Mouse (Mus musculus) liver, embryonic 14.5 days (tissue): ENCODE data around the gene Smco1. TPM values are rescaled to one million over a fixed set of nuclear protein-coding genes. Genes with fewer than 3 reads are reported as not detected.
"Not testable (repeated sequence)": the region's sequence is repeated elsewhere in the genome, so short reads cannot be mapped to it uniquely, and the experiment has no call there.

Experiments used
- ATAC-seq: fragments of 200-750 bp; cut with Nextera tagmentation; 2 replicates; pipeline ENCODE4 v1.8.0; 2017; ENCODE audit warnings: moderate number of reproducible peaks, mild to moderate bottlenecking, moderate library complexity; ENCODE audit not compliant: insufficient read depth
- DNase-seq, 3 experiments: peaks; one replicate each; pipeline ENCODE4 v3.0.0-alpha.2; 2012 to 2013; ENCODE audit warnings: low read depth in 3 of 3, low spot score in 3 of 3
- H3K27ac ChIP-seq: fragments of 300-500 bp; sonication (generic); 2 replicates; pipeline ENCODE4 v1.5.1; 2014; ENCODE audit warnings: moderate library complexity, mild to moderate bottlenecking, control low read depth, inconsistent platforms
- H3K27me3 ChIP-seq: fragments of 300-500 bp; sonication (generic); 2 replicates; pipeline ENCODE4 v1.6.1; 2014; ENCODE audit warnings: mild to moderate bottlenecking, low read length, moderate library complexity; ENCODE audit not compliant: control insufficient read depth, insufficient read depth
- H3K36me3 ChIP-seq: fragments of 300-500 bp; sonication (generic); replicated peaks from 2 replicates; pipeline ENCODE4 v1.6.1; 2014; ENCODE audit warnings: low read depth; ENCODE audit not compliant: control insufficient read depth, insufficient read depth
- H3K4me1 ChIP-seq, 2 experiments: fragments of 200-500 bp in 1 of 2; fragments of 300-500 bp in 1 of 2; sonication (generic) in 1 of 2; replicated peaks; 2 replicates each; pipeline ENCODE4 v1.6.1; 2012 to 2014; ENCODE audit warnings: antibody characterized with exemption in 1 of 2, inconsistent platforms in 1 of 2, low read length in 1 of 2; ENCODE audit not compliant: control insufficient read depth in 2 of 2, insufficient read depth in 2 of 2
- H3K4me2 ChIP-seq: fragments of 300-500 bp; sonication (generic); 2 replicates; pipeline ENCODE4 v1.6.1; 2014; ENCODE audit warnings: low read depth, mild to moderate bottlenecking, control low read depth, moderate library complexity
- H3K4me3 ChIP-seq, 2 experiments: fragments of 200-500 bp in 1 of 2; fragments of 300-500 bp in 1 of 2; sonication (generic) in 1 of 2; 2 replicates each; pipeline ENCODE4 v1.5.1; 2012 to 2014; ENCODE audit warnings: low read depth in 2 of 2, low read length in 2 of 2, mild to moderate bottlenecking in 2 of 2, control low read depth in 1 of 2, inconsistent platforms in 1 of 2, moderate library complexity in 1 of 2; ENCODE audit not compliant: insufficient read depth in 1 of 2
- H3K9ac ChIP-seq: fragments of 300-500 bp; sonication (generic); replicated peaks from 2 replicates; pipeline ENCODE4 v1.6.1; 2014; ENCODE audit warnings: mild to moderate bottlenecking, control low read depth, moderate library complexity
- H3K9me3 ChIP-seq: fragments of 300-500 bp; sonication (generic); 2 replicates; pipeline ENCODE4 v1.6.1; 2016; ENCODE audit warnings: low read length, mixed read lengths; ENCODE audit not compliant: control insufficient read depth
- CTCF ChIP-seq: IDR thresholded peaks from 2 replicates; pipeline ENCODE4 v1.5.1; 2016; ENCODE audit warnings: antibody characterized with exemption, low read depth, control low read depth
- EP300 ChIP-seq: IDR thresholded peaks from 2 replicates; pipeline ENCODE4 v1.6.1; 2016; ENCODE audit warnings: antibody characterized with exemption, low read depth
- WGBS: fragments of 180-500 bp; shearing (Covaris S2); extraction: QIAGEN DNeasy Blood & Tissue Kit; methylation state at CpG from one replicate; pipeline ENCODE4 v1.1.7; 2014; ENCODE audit not compliant: insufficient replicate concordance; 5-methylcytosine and 5-hydroxymethylcytosine counted together
- polyA plus RNA-seq, 2 experiments: library from polyadenylated mRNA; depleted of rRNA in 1 of 2; stranded (reverse) in 1 of 2; unstranded in 1 of 2; fragments of >200 nt; fragmentation: Nextera tagmentation in 1 of 2; extraction: Ambion mirVana in 1 of 2; gene quantifications; 2 replicates each; pipeline versions ENCODE4 v1.2.1 to v1.2.3; 2012 to 2014

Gene Smco1
- polyA plus RNA-seq (2012; rRNA removed): not detected in 2 replicates
- polyA plus RNA-seq (2014; fragmentation: Nextera tagmentation; extraction: Ambion mirVana): not detected in 2 replicates

GRCm38 (mm10) chr16:32271291-32271690 is at the start of gene Smco1:
Gene Smco1, plus strand, starts transcription at chr16:32271468.
- TF ChIP-seq EP300 (no peak), CTCF (no peak)
- Histone ChIP-seq H3K9me3 (no peaks in the 10 kb centered on the region), H3K4me2 (no peak within 1 kb of the TSS), H3K9ac (no peak within 1 kb of the TSS), H3K36me3 (no peaks in the 10 kb centered on the region), H3K27ac (no peak within 1 kb of the TSS), H3K4me1 (no peaks in the 10 kb centered on the region), H3K4me3 (no peak within 1 kb of the TSS), H3K27me3 (no peaks in the 10 kb centered on the region)
- WGBS: 74% methylated on average over 11 of the region's 11 CpGs
- DNase-seq (no peak), ATAC-seq (no peak)

GRCm38 (mm10) chr16:32221803-32222202 is 49.5 kb upstream of the Smco1 start:
- H3K4me2 ChIP-seq: no peak overlapping the region
- H3K27me3 ChIP-seq: no peaks in the 10 kb centered on the region
- WGBS: 59% methylated on average over 4 of the region's 4 CpGs
- ATAC-seq (no peak), DNase-seq (no peak)
- H3K9me3 ChIP-seq: no peaks in the 10 kb centered on the region
- no peak overlapping the region for H3K4me3 ChIP-seq
- no peak overlapping the region for H3K27ac ChIP-seq
- no peaks in the 10 kb centered on the region for H3K4me1 ChIP-seq
- no peaks in the 10 kb centered on the region for H3K36me3 ChIP-seq
- TF ChIP-seq EP300: no peak
- no peak for TF ChIP-seq CTCF
- no peak overlapping the region for H3K9ac ChIP-seq

GRCm38 (mm10) chr16:32222399-32222798 is 48.9 kb upstream of the Smco1 start:
- Histone ChIP-seq H3K9ac (no peak overlapping the region), H3K36me3 (no peaks in the 10 kb centered on the region), H3K4me3 (no peak overlapping the region), H3K9me3 (no peaks in the 10 kb centered on the region), H3K27me3 (no peaks in the 10 kb centered on the region), H3K4me2 (no peak overlapping the region), H3K27ac (no peak overlapping the region), H3K4me1 (no peaks in the 10 kb centered on the region)
- DNase-seq (no peak), ATAC-seq (no peak)
- no peak for TF ChIP-seq EP300
- TF ChIP-seq CTCF: no peak

- not testable (repeated sequence) for H3K4me2 ChIP-seq, DNase-seq, H3K27me3 ChIP-seq, H3K27ac ChIP-seq, H3K9ac ChIP-seq, H3K4me1 ChIP-seq, ATAC-seq, H3K9me3 ChIP-seq, H3K4me3 ChIP-seq
- 71% methylated on average over 3 of the region's 3 CpGs for WGBS
- H3K36me3 ChIP-seq: peaks cover 13% of the 10 kb centered on the region
Observed at GRCm38 (mm10) chr16:32232050-32232449, 39.2 kb upstream of the Smco1 start.

GRCm38 (mm10) chr16:32237930-32238680 is 33.2 kb upstream of the Smco1 start:
- no peak for ATAC-seq
- H3K4me3 ChIP-seq: no peak overlapping the region
- H3K36me3 ChIP-seq: peaks cover 22% of the 10 kb centered on the region
- no peaks in the 10 kb centered on the region for H3K9me3 ChIP-seq
- H3K4me1 ChIP-seq: no peaks in the 10 kb centered on the region
- no peak for DNase-seq
- WGBS: 84% methylated on average over 19 of the region's 19 CpGs
- H3K27ac ChIP-seq: no peak overlapping the region
- H3K9ac ChIP-seq: no peak overlapping the region
- no peak for TF ChIP-seq EP300
- TF ChIP-seq CTCF: no peak
- H3K27me3 ChIP-seq: no peaks in the 10 kb centered on the region
- H3K4me2 ChIP-seq: no peak overlapping the region
